Mouse (Mus musculus) intestine, embryonic 16.5 days (tissue): ENCODE data around the gene Ist1. TPM values are rescaled to one million over a fixed set of nuclear protein-coding genes. Genes with fewer than 3 reads are reported as not detected.

Source experiments
- ATAC-seq: fragments of 200-750 bp; cut with Nextera tagmentation; 2 replicates; pipeline ENCODE4 v1.8.0; 2017; ENCODE audit warnings: moderate TSS enrichment, moderate library complexity
- H3K27ac ChIP-seq: fragments of 300-500 bp; sonication (generic); 2 replicates; pipeline ENCODE4 v1.5.1; 2014; ENCODE audit warnings: mild to moderate bottlenecking, low read length
- H3K27me3 ChIP-seq: fragments of 300-500 bp; sonication (generic); replicated peaks from 2 replicates; pipeline ENCODE4 v1.6.1; 2014; ENCODE audit warnings: low read length, control low read depth, mixed read lengths; ENCODE audit not compliant: control insufficient read depth, insufficient read depth
- H3K36me3 ChIP-seq: fragments of 300-500 bp; sonication (generic); 2 replicates; pipeline ENCODE4 v1.6.1; 2014; ENCODE audit warnings: low read length, control low read depth; ENCODE audit not compliant: control insufficient read depth, insufficient read depth
- H3K4me1 ChIP-seq: fragments of 300-500 bp; sonication (generic); 2 replicates; pipeline ENCODE4 v1.6.1; 2014; ENCODE audit warnings: low read length, control low read depth, mixed read lengths; ENCODE audit not compliant: control insufficient read depth, insufficient read depth
- H3K4me2 ChIP-seq: fragments of 300-500 bp; sonication (generic); 2 replicates; pipeline ENCODE4 v1.6.1; 2014; ENCODE audit warnings: low read depth, low read length, control low read depth
- H3K4me3 ChIP-seq: fragments of 300-500 bp; sonication (generic); 2 replicates; pipeline ENCODE4 v1.5.1; 2014; ENCODE audit warnings: mild to moderate bottlenecking, low read length
- H3K9ac ChIP-seq: fragments of 300-500 bp; sonication (generic); 2 replicates; pipeline ENCODE4 v1.6.1; 2014; ENCODE audit warnings: low read depth, low read length
- H3K9me3 ChIP-seq: fragments of 300-500 bp; sonication (generic); 2 replicates; pipeline ENCODE4 v1.6.1; 2016; ENCODE audit warnings: low read length, control low read depth; ENCODE audit not compliant: control insufficient read depth
- WGBS: fragments of 180-500 bp; shearing (Covaris S2); extraction: QIAGEN DNeasy Blood & Tissue Kit; methylation state at CpG from one replicate; pipeline ENCODE4 v1.1.7; 2014; 5-methylcytosine and 5-hydroxymethylcytosine counted together
- polyA plus RNA-seq: library from polyadenylated mRNA; unstranded; fragments of >200 nt; fragmentation: Nextera tagmentation; extraction: Ambion mirVana; gene quantifications from 2 replicates; pipeline ENCODE4 v1.2.1, GENCODE M21; 2015

The Ist1 gene
- polyA plus RNA-seq, 1 experiment from 2014 or later: 128 TPM

DNA sequence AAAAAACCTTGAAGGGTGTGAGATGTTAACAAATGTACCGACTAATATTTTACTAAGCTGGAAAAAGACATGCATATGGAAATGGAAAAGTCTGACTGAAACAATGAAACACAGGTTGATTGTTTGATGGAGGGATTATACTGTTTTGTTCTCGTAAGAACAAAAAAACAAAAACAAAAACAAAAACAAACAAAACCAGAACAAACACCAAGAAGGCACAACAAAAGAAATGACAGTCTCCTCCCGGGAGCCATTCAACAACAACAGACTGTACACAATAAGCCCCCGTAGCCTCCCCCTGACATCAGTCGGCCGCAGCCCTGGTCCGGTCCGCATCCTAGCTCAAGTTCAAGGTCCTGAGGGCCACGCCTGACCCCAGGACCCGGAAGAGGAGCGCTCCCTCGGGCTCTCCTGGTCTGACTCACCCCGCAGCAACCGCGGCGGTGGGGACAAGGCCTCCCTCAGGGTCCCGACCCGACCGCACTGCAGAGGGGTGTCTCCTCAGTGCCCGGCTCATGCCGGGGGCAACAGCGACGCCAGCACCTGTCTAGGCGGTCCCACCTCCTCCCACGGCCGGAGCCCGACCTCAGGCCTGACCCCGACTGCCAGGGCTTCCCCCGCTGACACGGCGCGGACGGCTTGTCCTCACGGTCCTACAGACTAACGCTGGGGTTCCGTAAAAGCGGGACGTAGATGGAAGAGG lies 466 bp downstream of the Ist1 start:
- Histone ChIP-seq H3K36me3 (no peaks in the 10 kb centered on the region), H3K27me3 (no peaks in the 10 kb centered on the region), H3K27ac (peak overlapping the region; percentile 80), H3K4me3 (peak overlapping the region; percentile 98), H3K4me2 (peak overlapping the region; percentile 64), H3K9me3 (no peaks in the 10 kb centered on the region), H3K4me1 (peaks cover 22% of the 10 kb centered on the region), H3K9ac (peak overlapping the region; percentile 97)
- WGBS: under 1% methylated on average over 38 of the region's 38 CpGs
- ATAC-seq: peak; percentile 82

DNA sequence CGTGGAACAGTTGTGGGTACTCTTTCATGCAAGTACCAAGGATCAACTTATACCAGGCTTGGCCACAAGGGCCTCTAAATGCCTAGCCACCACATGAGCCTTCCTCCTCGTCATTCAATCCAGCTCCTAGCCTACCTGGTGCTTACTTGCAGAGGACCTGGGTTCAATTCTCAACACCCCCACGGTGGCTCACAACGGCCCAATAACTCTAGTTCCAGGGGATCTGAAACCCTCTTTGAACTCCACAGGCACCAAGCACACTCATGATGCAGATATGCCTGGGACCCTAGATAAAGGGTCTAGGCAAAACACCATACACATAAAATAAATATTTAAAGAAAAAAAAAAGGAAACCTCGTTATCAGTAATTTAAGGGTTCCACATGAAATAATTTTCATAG lies 1.3 kb downstream of the Ist1 start:
- no peaks in the 10 kb centered on the region for H3K27me3 ChIP-seq
- peaks cover 22% of the 10 kb centered on the region for H3K4me1 ChIP-seq
- no peak overlapping the region for H3K27ac ChIP-seq
- 0 out of 2 replicates have a peak overlapping the region, but pooled peaks have one; percentile 13 for H3K9ac ChIP-seq
- WGBS: 49% methylated on average over 5 of the region's 5 CpGs
- H3K4me3 ChIP-seq: peak overlapping the region; percentile 98
- ATAC-seq: no peak
- peak overlapping the region; percentile 64 for H3K4me2 ChIP-seq
- H3K9me3 ChIP-seq: no peaks in the 10 kb centered on the region
- H3K36me3 ChIP-seq: no peaks in the 10 kb centered on the region

DNA sequence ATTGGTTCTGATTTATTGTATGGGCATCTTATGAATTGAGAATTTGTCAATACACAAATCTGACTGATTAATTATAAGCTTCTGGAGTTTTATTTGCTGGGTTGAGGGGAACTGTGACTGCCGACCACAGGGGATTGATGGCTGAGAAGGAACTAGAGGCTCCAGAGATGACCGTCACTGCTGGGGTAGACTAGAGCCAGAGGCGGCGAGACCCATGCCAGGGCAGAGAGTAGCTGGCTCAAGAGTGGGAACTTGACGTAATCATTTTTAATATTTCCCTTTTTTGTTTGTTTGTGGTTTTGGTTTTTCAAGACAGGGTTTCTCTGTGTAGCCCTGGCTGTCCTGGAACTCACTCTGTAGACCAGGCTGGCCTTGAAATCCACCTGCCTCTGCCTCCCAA lies 5.8 kb downstream of the Ist1 start:
- Histone ChIP-seq H3K4me1 (peaks cover 14% of the 10 kb centered on the region), H3K27me3 (no peaks in the 10 kb centered on the region), H3K9ac (no peak overlapping the region), H3K36me3 (peaks cover 6% of the 10 kb centered on the region; the same call in 1 of the 2 replicates), H3K4me3 (no peak overlapping the region), H3K4me2 (no peak overlapping the region), H3K9me3 (no peaks in the 10 kb centered on the region), H3K27ac (no peak overlapping the region)
- ATAC-seq: no peak
- WGBS: 88% methylated on average over 5 of the region's 5 CpGs

DNA sequence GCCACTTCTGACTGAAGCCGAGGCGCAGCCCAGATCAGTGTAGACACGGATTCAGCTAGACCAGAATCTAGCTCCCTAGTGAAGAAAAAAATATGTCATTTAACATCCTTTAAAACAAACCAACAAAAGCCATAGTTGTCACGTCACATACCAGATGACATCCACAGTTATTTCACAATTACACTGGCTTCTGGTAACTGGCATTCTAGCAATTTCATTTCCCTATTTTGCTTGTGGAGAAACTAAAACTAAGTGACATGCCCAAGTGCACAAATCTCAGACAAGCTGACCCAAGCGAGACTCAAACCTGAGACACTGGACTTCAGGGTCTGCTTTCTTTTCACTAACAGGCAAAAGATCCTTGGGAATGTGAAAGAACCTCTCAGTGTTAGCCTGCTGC lies 10.9 kb downstream of the Ist1 start:
- WGBS: 90% methylated on average over 5 of the region's 5 CpGs
- H3K4me1 ChIP-seq: no peaks in the 10 kb centered on the region
- no peak overlapping the region for H3K4me3 ChIP-seq
- H3K4me2 ChIP-seq: no peak overlapping the region
- no peaks in the 10 kb centered on the region for H3K9me3 ChIP-seq
- no peak for ATAC-seq
- H3K27me3 ChIP-seq: no peaks in the 10 kb centered on the region
- H3K9ac ChIP-seq: no peak overlapping the region
- peaks cover 22% of the 10 kb centered on the region; the same call in 1 of the 2 replicates for H3K36me3 ChIP-seq
- no peak overlapping the region for H3K27ac ChIP-seq

DNA sequence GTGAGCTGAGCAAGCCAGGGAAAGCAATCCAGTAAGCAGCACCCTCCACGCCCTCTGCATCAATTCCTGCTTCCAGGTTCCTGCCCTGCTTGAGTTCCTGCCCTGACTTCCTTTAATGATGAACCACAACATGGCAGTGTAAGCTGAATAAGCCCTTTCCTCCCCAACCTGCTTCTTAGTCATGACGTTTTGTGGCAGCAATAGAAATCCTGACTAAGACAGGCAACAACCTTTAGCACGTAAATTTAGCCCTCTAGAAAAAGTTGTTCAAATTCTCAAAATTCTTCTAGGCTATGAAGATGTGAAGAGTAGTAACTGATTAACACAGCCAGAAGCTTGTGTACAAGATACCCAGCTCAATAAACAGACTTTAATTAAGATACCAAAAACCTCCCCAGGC lies 11.5 kb downstream of the Ist1 start:
- ATAC-seq: no peak
- Histone ChIP-seq H3K9ac (no peak overlapping the region), H3K4me1 (no peaks in the 10 kb centered on the region), H3K4me3 (no peak overlapping the region), H3K9me3 (no peaks in the 10 kb centered on the region), H3K27me3 (no peaks in the 10 kb centered on the region), H3K4me2 (no peak overlapping the region), H3K36me3 (peaks cover 24% of the 10 kb centered on the region; the same call in 1 of the 2 replicates), H3K27ac (no peak overlapping the region)
- WGBS: 75% methylated on average over 3 of the region's 3 CpGs

DNA sequence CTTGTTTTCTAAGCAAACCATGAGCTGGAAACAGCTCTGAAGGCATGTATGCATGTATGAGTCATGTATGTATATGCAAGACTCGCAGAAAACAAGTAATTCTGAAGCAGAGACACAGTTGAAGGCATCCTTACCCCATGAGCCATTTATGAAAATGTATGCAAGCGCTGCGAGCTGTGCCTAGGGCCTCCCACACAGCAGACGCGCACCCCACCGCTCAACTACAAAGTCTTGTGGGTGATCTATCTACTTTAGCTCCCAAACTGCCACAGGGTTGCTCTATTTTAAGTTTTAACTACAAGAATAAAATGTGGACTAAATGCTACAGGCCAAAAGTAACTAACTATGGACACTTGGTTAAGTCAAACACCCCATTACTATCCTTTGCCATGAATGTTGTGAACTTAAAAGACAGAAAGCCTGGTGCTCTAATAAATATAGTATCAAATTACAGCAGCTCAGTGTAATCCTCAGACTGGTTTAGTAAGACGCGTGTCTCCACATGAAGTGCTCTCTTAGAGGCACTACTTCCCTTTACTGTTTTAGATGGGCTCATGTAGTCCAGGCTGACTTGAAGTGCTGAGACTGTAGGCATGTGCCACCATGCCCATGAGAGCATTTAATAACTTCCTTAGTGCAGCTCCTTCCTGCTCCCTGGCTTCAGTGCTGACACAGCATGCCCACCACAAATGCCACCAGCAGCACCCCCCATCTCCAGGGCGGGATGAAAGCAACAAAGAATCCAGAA lies 17.0 kb downstream of the Ist1 start:
- Histone ChIP-seq H3K27me3 (no peaks in the 10 kb centered on the region), H3K27ac (no peak overlapping the region), H3K9me3 (no peaks in the 10 kb centered on the region), H3K4me1 (no peaks in the 10 kb centered on the region), H3K4me2 (no peak overlapping the region), H3K4me3 (no peak overlapping the region), H3K9ac (no peak overlapping the region), H3K36me3 (peaks cover 41% of the 10 kb centered on the region)
- no peak for ATAC-seq
- WGBS: 90% methylated on average over 9 of the region's 9 CpGs

DNA sequence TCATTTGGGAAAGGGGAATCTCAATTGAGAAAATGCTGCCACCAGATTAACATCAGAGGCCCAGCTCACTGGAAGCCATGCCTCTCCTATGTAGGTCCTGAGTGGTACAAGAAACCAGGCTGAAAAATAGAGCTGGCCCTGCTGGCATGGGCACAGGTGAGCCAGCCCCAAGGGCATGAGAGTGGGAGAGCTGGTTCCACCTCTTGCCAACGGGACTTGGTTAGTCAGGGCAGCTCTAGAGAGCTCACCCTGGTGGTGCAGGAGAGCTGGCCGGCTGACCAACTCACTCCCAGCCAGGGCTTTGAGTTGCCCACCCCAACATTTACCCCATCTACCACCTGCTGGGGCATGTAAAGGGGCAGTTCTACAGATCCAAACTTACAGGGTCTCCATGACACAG lies 19.5 kb downstream of the Ist1 start:
- H3K4me2 ChIP-seq: no peak overlapping the region
- peaks cover 34% of the 10 kb centered on the region for H3K36me3 ChIP-seq
- WGBS: 94% methylated on average over 2 of the region's 2 CpGs

DNA sequence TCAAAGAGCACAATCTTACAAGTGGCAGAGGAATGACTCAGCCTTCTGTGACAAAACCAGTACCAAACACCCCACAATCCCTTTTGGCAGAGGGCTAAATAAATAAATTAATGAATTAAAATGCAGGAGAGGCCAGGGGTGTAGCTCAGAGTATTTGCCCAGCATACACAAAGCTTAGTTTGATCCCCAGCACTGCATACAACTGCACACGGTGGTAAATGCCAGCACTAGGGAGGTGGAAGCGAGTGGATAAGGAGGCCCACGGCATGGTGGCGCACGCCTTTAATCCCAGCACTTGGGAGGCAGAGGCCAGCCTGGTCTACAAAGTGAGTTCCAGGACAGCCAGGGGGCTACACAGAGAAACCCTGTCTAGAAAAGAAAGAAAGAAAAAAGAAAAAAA lies 20.4 kb downstream of the Ist1 start:
- Histone ChIP-seq H3K27me3 (no peaks in the 10 kb centered on the region), H3K4me1 (no peaks in the 10 kb centered on the region), H3K4me2 (no peak overlapping the region), H3K27ac (no peak overlapping the region), H3K36me3 (peaks cover 34% of the 10 kb centered on the region), H3K4me3 (no peak overlapping the region), H3K9me3 (no peaks in the 10 kb centered on the region), H3K9ac (no peak overlapping the region)
- no peak for ATAC-seq
- 89% methylated on average over 5 of the region's 5 CpGs for WGBS

More for the DNA sequence above, 19.5 kb downstream of the Ist1 start:
- no peak for ATAC-seq
- Histone ChIP-seq H3K9ac (no peak overlapping the region), H3K27ac (no peak overlapping the region), H3K27me3 (no peaks in the 10 kb centered on the region), H3K9me3 (no peaks in the 10 kb centered on the region), H3K4me3 (no peak overlapping the region), H3K4me1 (no peaks in the 10 kb centered on the region)

DNA sequence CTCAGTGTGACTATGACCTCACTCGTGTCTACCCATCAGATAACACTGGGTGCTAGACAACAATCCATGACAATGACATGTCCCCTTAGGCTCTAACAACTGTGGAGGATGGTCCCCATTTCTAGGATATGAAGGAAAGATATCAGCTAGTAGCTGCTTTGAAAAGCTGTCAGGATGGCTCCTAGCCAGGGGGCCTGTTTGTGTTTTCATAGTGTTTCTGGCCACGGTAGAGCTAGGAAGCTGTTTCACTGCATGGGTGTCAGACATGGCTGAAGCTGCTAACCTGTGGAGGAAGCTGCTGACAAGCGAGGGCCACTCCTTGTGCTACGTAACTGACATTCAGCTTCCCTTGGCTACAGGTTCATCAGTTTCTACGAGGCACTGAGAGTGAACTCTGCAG lies 26.4 kb downstream of the Ist1 start:
- Histone ChIP-seq H3K27me3 (no peaks in the 10 kb centered on the region), H3K9me3 (no peaks in the 10 kb centered on the region), H3K4me1 (no peaks in the 10 kb centered on the region), H3K9ac (no peak overlapping the region), H3K27ac (no peak overlapping the region), H3K36me3 (peaks cover 1% of the 10 kb centered on the region; the same call in 1 of the 2 replicates), H3K4me2 (no peak overlapping the region), H3K4me3 (no peak overlapping the region)
- ATAC-seq: no peak
- WGBS: 80% methylated on average over 5 of the region's 5 CpGs
